Mouse (Mus musculus) mesoderm, embryonic 11.5 days (tissue): ENCODE results near the gene Cramp1l.

Experiments
- DNase-seq: peaks from one replicate; pipeline ENCODE4 v3.0.0-alpha.2; 2012; ENCODE audit warnings: low read depth, low spot score

Cramp1l gene

GRCm38 (mm10) chr17:25015655-25016291, at the start of gene Cramp1l, which contains the start of gene Ift140:
Gene Cramp1l (minus strand): TSS chr17:25015788.
Gene Ift140 (plus strand): TSS chr17:25016085.
- peak; percentile 99 for DNase-seq

- no peak for DNase-seq
These were observed 49.6 kb upstream of the Cramp1l start for GRCm38 (mm10) chr17:25065189-25065588.

GRCm38 (mm10) chr17:25064351-25064750, 48.8 kb upstream of the Cramp1l start:
- DNase-seq: no peak

- no peak for DNase-seq
These were observed 48.3 kb upstream of the Cramp1l start for GRCm38 (mm10) chr17:25063872-25064271.

DNA sequence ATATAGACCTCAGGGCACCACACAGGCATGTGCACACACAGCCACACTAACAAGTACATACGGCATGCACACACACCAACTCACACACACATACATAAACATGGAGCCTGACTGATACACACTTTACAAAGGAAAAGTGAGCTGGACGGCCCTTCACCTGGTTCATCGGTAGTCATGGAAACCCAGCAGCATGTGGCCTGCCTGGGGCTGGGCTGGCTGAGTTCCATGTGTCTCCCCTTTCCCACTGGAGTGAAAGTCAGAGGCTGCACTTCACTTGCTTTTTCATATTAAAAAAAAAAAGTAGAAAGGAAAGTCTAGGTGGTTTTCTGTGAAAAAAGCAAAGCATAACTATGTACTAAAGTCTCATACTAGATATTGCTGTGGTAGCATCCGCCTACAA, 47.7 kb upstream of the Cramp1l start:
- DNase-seq: no peak

GRCm38 (mm10) chr17:25057041-25057440, 41.5 kb upstream of the Cramp1l start:
- DNase-seq: no peak

DNA sequence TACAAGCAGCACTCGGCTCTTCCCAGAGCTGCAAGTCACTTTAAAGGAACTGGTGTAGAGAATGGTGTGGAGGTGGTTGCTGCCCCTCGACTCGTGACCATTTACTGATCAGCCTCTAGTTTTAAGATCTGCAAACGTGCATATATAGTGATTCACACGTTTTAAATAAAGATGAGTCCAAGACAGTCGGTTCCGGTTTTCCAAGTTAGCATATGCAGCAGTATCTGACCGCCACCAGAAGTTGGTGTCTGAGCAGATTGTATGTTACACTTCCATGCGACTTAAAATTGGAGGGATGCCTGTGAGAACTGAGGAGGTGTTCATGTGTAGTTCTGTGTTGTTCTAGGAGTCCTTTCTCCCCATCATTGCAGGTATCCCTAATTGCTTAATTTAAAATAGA, 37.7 kb upstream of the Cramp1l start:
- DNase-seq: no peak

DNA sequence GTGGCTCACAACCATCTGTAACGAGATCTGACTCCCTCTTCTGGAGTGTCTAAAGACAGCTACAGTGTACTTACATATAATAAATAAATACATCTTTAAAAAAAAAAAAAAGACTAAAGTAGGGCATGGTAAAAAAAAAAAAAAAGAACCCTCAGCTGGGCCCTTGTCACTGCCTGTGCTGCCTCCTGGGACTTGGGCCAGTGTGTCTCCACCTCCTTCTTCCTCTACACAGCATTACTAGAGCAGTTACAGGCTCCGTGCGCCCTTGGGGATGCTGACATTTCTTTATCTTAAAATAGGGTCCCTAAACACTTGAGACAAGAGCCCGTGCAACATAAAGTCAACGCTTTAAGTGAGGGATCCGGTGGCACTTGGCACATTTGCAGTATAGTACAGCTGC, 31.6 kb upstream of the Cramp1l start:
- DNase-seq: no peak

DNA sequence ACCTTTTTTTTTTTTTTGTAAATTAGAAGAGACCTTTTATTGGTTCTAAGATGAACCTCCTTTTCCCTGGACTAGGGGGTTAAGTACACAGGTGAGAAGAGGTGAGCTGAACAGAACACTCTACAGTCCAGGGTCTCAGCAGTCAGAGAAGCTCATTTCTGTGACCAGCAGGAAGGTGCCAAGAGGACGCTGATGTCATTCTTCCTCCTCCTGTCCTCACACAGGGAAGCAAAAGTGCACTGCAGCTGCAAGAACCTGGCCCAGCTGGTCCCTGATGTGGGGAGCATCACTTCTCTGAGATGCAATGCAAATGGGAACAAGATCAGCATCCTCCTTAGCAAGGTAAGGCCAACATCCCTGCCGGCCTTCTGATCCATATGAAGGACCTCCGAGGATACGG, 29.7 kb upstream of the Cramp1l start:
- DNase-seq: no peak

GRCm38 (mm10) chr17:25044879-25045278, 29.3 kb upstream of the Cramp1l start:
- DNase-seq: no peak

DNA sequence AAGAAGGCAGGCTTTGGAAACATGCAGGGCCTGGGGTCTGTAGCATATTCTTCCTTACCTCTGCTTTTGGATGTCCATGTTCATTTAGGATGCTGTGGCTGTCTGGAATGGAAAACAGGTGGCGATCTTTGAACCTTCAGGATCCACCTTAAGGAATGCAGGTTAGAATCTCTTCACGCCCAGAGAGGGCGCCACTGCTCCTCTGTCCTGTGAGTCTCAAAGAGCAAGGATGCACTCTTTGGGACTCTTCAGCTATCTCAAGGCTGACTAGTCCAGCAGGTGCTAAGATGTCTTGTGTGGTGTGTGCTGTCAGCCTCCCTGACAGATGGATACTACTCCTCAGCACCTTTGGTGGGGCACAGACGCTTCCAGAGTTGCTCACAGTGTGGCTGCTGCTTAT, 20.6 kb upstream of the Cramp1l start:
- DNase-seq: no peak

DNA sequence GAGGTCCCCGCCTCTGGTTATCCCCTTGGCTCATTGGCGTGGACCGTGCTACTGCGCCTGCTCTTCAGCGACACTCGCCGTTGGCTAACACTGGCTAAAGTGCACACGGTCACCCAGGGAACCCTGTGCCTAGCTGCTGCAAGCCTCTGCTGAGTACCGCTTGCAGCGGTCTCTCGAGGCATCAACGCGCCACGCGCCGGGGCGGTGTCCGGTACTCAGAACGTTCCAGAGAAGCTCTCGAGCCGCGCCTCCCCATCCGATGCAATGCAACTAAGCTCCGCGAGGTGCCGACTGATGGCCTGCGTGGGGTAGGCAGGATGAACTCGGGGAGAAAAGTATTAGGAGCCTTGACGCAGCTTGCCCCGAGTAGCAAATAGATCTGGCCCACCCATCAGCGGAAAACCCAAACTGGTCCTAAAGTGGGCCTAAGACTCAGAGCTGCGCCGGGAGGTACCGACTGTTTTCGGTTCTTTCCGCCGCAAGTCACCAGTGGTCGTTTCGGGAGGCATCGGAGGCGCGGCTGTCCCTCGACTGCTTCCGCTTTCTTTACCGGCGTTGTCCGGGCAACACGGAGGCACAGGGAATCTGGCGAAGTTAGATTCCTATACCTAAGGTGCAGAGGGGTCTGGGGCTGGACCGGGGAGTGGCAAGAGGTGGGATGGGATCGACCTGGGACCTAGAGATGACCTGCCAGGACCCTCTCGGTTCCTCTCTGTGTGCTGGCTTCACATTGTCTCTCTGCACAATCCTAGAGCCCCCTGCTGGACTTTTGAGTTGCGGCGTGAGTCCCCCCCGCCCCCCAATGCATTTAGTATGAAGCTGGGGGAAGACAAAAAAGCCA, 924 bp upstream of the Cramp1l start:
- peak; percentile 86 for DNase-seq

- peak; percentile 44 for DNase-seq
These were observed 582 bp downstream of the Cramp1l start for GRCm38 (mm10) chr17:25014841-25015570.

- peak; percentile 38 for DNase-seq
These were observed 1.7 kb downstream of the Cramp1l start for GRCm38 (mm10) chr17:25013606-25014501.

DNA sequence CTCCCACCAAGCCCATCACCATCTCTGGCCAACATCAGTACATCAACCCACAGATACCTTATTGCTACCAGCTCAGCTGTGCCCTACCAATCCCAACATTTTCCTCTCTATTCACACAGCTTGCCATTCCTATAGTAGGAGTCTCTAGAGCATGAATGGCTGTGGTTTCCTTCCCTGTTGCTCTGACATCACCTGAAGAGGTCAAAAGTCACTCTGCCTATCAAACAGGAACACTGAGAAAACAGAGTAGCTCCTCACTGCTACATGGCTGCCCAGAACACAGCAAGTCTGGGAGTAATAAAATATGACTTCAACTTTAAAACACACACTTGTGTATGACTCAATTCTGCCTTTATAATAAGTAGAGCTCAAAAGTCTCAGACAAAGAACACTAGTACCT, 8.1 kb downstream of the Cramp1l start:
- no peak for DNase-seq

GRCm38 (mm10) chr17:25005102-25005501, 10.5 kb downstream of the Cramp1l start:
- no peak for DNase-seq

DNA sequence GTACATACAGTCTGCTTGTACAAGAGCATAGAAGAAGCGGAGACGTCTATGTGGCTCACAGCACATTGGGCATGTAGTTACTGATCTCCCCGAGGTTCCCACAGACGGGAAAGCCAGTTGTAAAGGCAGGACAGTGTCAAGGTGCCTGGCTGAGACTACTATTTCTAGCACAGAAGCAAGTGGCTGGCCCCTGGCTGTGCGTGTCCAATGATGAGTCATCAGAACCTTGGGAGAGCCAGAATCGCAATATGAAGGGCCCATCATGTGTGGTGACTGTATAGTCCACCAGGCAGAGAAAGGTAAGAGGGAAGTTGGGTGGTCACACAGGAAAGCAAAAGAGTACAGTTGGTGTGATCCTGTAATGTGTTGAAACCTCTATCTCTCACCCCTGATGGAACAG, 20.9 kb downstream of the Cramp1l start:
- no peak for DNase-seq

DNA sequence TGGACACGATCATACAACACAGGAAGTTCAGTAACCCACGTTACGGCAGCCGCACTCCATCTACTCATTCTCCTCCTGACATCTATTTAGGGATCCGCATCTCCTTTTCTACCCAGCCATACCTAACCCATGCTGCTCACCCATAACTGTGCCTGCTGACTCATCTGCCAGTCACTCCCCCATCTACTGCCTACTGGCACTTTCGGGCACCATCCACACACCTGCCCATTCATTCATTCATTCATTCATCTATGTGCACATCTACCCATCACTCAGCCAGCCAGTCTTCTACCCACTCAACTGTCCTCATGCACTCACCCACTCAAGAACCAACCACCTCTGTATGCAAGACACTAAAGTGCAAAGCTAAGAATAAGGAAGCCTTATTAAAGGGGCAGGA, 28.4 kb downstream of the Cramp1l start:
- DNase-seq: no peak

DNA sequence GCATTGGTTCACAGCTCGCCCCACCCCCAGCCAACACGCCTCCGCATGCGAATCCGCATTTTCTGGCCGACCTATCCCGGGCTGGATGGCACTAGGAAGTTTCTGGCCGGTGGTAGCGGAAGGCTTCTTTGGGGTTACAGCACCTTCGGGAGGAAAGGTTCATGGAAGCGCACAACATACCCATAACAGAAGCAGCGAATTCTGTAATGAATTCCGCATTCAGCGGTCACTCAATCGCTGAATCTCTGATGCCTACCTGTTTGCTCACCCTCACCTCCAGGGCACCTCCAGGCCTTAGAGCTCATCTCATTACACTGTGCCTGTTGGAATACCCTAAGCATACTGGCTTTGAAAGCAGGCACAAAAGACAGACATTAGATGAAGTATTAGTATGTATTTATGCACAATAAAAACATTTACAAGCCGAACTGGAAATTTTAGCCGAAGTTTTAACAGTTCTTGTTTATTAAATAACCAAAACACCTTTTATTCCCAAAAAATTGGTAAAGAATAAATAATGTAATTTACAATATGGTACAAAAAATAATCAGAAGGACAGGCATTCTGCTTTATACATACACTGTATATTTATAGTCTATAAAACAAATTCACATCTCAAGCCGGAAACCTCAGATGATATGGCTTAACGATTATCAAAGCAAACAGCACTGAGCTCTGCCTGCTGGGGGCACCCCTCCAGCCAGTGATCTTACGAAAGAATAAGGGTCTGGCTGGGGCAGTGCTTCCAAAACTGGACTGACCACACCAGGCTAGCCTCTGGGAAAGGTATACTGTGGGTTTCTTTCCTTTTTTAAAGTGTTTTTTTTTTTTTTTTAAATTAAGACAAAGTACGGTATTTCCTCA, 54.5 kb downstream of the Cramp1l start:
- no peak for DNase-seq

DNA sequence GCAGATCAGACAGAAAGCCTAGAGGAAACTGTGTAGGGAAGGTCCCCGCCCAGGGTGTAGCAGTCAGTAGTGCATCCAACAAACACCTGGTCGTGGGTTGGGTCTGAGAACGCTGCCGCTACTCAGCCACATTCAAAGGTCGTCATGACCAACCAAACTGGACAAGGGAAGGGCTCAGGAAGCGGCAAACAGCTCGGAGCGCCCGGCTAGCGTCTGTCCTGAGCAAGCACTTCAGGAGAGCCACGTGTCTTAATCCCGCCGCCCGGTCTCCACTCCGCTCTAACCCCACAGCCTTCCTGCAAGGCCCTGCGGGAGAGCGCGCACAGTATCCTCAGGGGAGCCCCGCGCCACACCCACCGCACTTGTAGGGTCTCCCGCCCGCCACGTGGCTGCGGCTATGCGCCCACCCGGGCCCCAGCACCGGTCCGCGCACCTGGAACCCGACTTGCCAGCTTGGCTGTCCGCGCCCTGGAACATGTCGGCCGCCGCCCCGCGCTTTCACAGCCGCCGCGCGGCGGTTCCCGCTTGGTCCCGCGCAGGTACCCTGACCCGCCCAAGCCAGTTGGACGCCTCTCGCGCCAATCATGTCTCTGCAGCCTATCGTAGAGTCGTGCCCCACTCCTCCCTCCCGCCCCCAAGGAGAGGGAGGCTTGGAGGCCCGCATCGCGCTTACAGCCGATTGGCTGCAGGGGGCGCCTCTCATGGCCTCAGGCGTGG, 55.3 kb downstream of the Cramp1l start, which contains the start of gene Jpt2:
Gene Jpt2 (minus strand): TSS at position 555 of the 717 bp plus-strand sequence.
- DNase-seq: peak; percentile 99
